Mouse (Mus musculus): ENCODE data around the gene Ccdc88a. TPM values are rescaled to one million over a fixed set of nuclear protein-coding genes. Genes with fewer than 3 reads are reported as not detected.

The Ccdc88a gene
- polyA plus RNA-seq, 1 experiment = 0.33 TPM

GRCm38 (mm10) chr11:29423496-29423895 lies 50.0 kb downstream of the Ccdc88a start:
- Histone ChIP-seq H3K4me1 (ENCODE audit: control insufficient read depth) (no peaks in the 10 kb centered on the region), H3K9me3 (ENCODE audit: control insufficient read depth, low read length) (no peaks in the 10 kb centered on the region), H3K27me3 (ENCODE audit: control insufficient read depth) (no peaks in the 10 kb centered on the region), H3K36me3 (ENCODE audit: control insufficient read depth) (no peaks in the 10 kb centered on the region), H3K4me3 (replicated peaks) (no peak overlapping the region)
- TF ChIP-seq GATA1 (IDR thresholded peaks at IDR 0.05; ENCODE audit: low read length) = no peak
- no peak for TF ChIP-seq TAL1 (IDR thresholded peaks at IDR 0.05; ENCODE audit: low read length)

- Histone ChIP-seq H3K9me3 (ENCODE audit: control insufficient read depth, low read length) (no peaks in the 10 kb centered on the region), H3K4me3 (replicated peaks) (no peak overlapping the region)
- TF ChIP-seq TAL1 (IDR thresholded peaks at IDR 0.05; ENCODE audit: low read length) = no peak
- no peak for TF ChIP-seq GATA1 (IDR thresholded peaks at IDR 0.05; ENCODE audit: low read length)
Observed at GRCm38 (mm10) chr11:29428774-29429173, 55.3 kb downstream of the Ccdc88a start.

GRCm38 (mm10) chr11:29431011-29431410 lies 57.6 kb downstream of the Ccdc88a start:
- Histone ChIP-seq H3K36me3 (ENCODE audit: control insufficient read depth) (no peaks in the 10 kb centered on the region), H3K9me3 (ENCODE audit: control insufficient read depth, low read length) (no peaks in the 10 kb centered on the region), H3K4me3 (replicated peaks) (no peak overlapping the region), H3K4me1 (ENCODE audit: control insufficient read depth) (no peaks in the 10 kb centered on the region), H3K27me3 (ENCODE audit: control insufficient read depth) (no peaks in the 10 kb centered on the region)
- no peak for TF ChIP-seq TAL1 (IDR thresholded peaks at IDR 0.05; ENCODE audit: low read length)
- no peak for TF ChIP-seq GATA1 (IDR thresholded peaks at IDR 0.05; ENCODE audit: low read length)

More at GRCm38 (mm10) chr11:29428774-29429173, 55.3 kb downstream of the Ccdc88a start:
- Histone ChIP-seq H3K4me1 (ENCODE audit: control insufficient read depth) (no peaks in the 10 kb centered on the region), H3K36me3 (ENCODE audit: control insufficient read depth) (no peaks in the 10 kb centered on the region), H3K27me3 (ENCODE audit: control insufficient read depth) (no peaks in the 10 kb centered on the region)

GRCm38 (mm10) chr11:29448741-29449140 lies 75.3 kb downstream of the Ccdc88a start:
- no peak overlapping the region for H3K4me3 ChIP-seq (replicated peaks)
- TF ChIP-seq TAL1 (IDR thresholded peaks at IDR 0.05; ENCODE audit: low read length) = no peak
- TF ChIP-seq GATA1 (IDR thresholded peaks at IDR 0.05; ENCODE audit: low read length) = no peak
- no peaks in the 10 kb centered on the region for H3K36me3 ChIP-seq (ENCODE audit: control insufficient read depth)
- no peaks in the 10 kb centered on the region for H3K9me3 ChIP-seq (ENCODE audit: control insufficient read depth, low read length)
- H3K4me1 ChIP-seq (ENCODE audit: control insufficient read depth) = no peaks in the 10 kb centered on the region
- no peaks in the 10 kb centered on the region for H3K27me3 ChIP-seq (ENCODE audit: control insufficient read depth)

GRCm38 (mm10) chr11:29474676-29475075 lies 101.2 kb downstream of the Ccdc88a start:
- no peak overlapping the region for H3K4me3 ChIP-seq (replicated peaks)
- H3K9me3 ChIP-seq (ENCODE audit: control insufficient read depth, low read length) = no peaks in the 10 kb centered on the region
- no peaks in the 10 kb centered on the region for H3K27me3 ChIP-seq (ENCODE audit: control insufficient read depth)
- peaks cover 2% of the 10 kb centered on the region; the same call in 1 of the 2 replicates for H3K36me3 ChIP-seq (ENCODE audit: control insufficient read depth)
- TF ChIP-seq TAL1 (IDR thresholded peaks at IDR 0.05; ENCODE audit: low read length) (no peak), GATA1 (IDR thresholded peaks at IDR 0.05; ENCODE audit: low read length) (no peak)
- H3K4me1 ChIP-seq (ENCODE audit: control insufficient read depth) = peaks cover 3% of the 10 kb centered on the region; the same call in 1 of the 2 replicates

- Histone ChIP-seq H3K4me3 (replicated peaks) (no peak overlapping the region), H3K36me3 (ENCODE audit: control insufficient read depth) (peaks cover 4% of the 10 kb centered on the region), H3K9me3 (ENCODE audit: control insufficient read depth, low read length) (no peaks in the 10 kb centered on the region), H3K27me3 (ENCODE audit: control insufficient read depth) (no peaks in the 10 kb centered on the region), H3K4me1 (ENCODE audit: control insufficient read depth) (peaks cover 4% of the 10 kb centered on the region)
- TF ChIP-seq TAL1 (IDR thresholded peaks at IDR 0.05; ENCODE audit: low read length) = no peak
- no peak for TF ChIP-seq GATA1 (IDR thresholded peaks at IDR 0.05; ENCODE audit: low read length)
Observed at GRCm38 (mm10) chr11:29493135-29493534, 119.7 kb downstream of the Ccdc88a start.

- H3K4me3 ChIP-seq (replicated peaks) = no peak overlapping the region
- peaks cover 10% of the 10 kb centered on the region for H3K36me3 ChIP-seq (ENCODE audit: control insufficient read depth)
- TF ChIP-seq GATA1 (IDR thresholded peaks at IDR 0.05; ENCODE audit: low read length) (no peak), TAL1 (IDR thresholded peaks at IDR 0.05; ENCODE audit: low read length) (no peak)
- no peaks in the 10 kb centered on the region for H3K27me3 ChIP-seq (ENCODE audit: control insufficient read depth)
- peaks cover 4% of the 10 kb centered on the region for H3K4me1 ChIP-seq (ENCODE audit: control insufficient read depth)
- no peaks in the 10 kb centered on the region for H3K9me3 ChIP-seq (ENCODE audit: control insufficient read depth, low read length)
Observed at GRCm38 (mm10) chr11:29496962-29497361, 123.5 kb downstream of the Ccdc88a start.

GRCm38 (mm10) chr11:29503948-29504893 lies 130.8 kb downstream of the Ccdc88a start:
- H3K36me3 ChIP-seq (ENCODE audit: control insufficient read depth) = peaks cover 16% of the 10 kb centered on the region
- TF ChIP-seq TAL1 (IDR thresholded peaks at IDR 0.05; ENCODE audit: low read length) (no peak), GATA1 (IDR thresholded peaks at IDR 0.05; ENCODE audit: low read length) (peak; percentile 76)
- H3K9me3 ChIP-seq (ENCODE audit: control insufficient read depth, low read length) = no peaks in the 10 kb centered on the region
- H3K4me3 ChIP-seq (replicated peaks) = no peak overlapping the region
- no peaks in the 10 kb centered on the region for H3K27me3 ChIP-seq (ENCODE audit: control insufficient read depth)
- peaks cover 26% of the 10 kb centered on the region for H3K4me1 ChIP-seq (ENCODE audit: control insufficient read depth)

GRCm38 (mm10) chr11:29504899-29505625 lies 131.6 kb downstream of the Ccdc88a start:
- peaks cover 26% of the 10 kb centered on the region for H3K4me1 ChIP-seq (ENCODE audit: control insufficient read depth)
- H3K27me3 ChIP-seq (ENCODE audit: control insufficient read depth) = no peaks in the 10 kb centered on the region
- no peak for TF ChIP-seq GATA1 (IDR thresholded peaks at IDR 0.05; ENCODE audit: low read length)
- no peak for TF ChIP-seq TAL1 (IDR thresholded peaks at IDR 0.05; ENCODE audit: low read length)
- H3K36me3 ChIP-seq (ENCODE audit: control insufficient read depth) = peaks cover 15% of the 10 kb centered on the region
- no peaks in the 10 kb centered on the region for H3K9me3 ChIP-seq (ENCODE audit: control insufficient read depth, low read length)
- H3K4me3 ChIP-seq (replicated peaks) = no peak overlapping the region

All from erythroblast, embryonic 14.5 days (primary cell).